Mouse (Mus musculus) gastrocnemius, postnatal 36 days (tissue): ENCODE results near the gene Atp8a2. TPM values are rescaled to one million over a fixed set of nuclear protein-coding genes. Genes with fewer than 3 reads are reported as not detected.
"Not testable (repeated sequence)": the region's sequence is repeated elsewhere in the genome, so short reads cannot be mapped to it uniquely, and the experiment has no call there.

Source experiments
- DNase-seq, 2 experiments: peaks; one replicate each; pipeline ENCODE4 v3.0.0; 2022
- intact Hi-C: fragments of 180-260 bp; cut with DNase I; formaldehyde crosslinking; loops from one replicate; pipeline ENCODE4 v1.15.1; 2025
- total RNA-seq, 2 experiments: library from RNA; stranded (reverse); gene quantifications; 2 replicates each; pipeline ENCODE4 v1.2.3; 2021

Gene Atp8a2
- total RNA-seq, 2 experiments from 2014 or later, result 0.61 to 1.0 TPM

- DNase-seq, result no peak
- intact Hi-C loops, result no loop called here
Observed at GRCm38 (mm10) chr14:59730043-59730390, 467.0 kb downstream of the Atp8a2 start.

- intact Hi-C loops, result loop anchor here (5.0 kb wide), 1 partner anchor 213 kb away; no protein-coding TSS in a partner anchor
- no peak for DNase-seq
Observed at GRCm38 (mm10) chr14:59729298-59730042, 467.5 kb downstream of the Atp8a2 start.

GRCm38 (mm10) chr14:59727016-59727415 lies 470.0 kb downstream of the Atp8a2 start:
- intact Hi-C loops, result loop anchor here (5.0 kb wide), 1 partner anchor 215 kb away; no protein-coding TSS in a partner anchor
- DNase-seq, result no peak

GRCm38 (mm10) chr14:59723163-59723562 lies 473.8 kb downstream of the Atp8a2 start:
- intact Hi-C loops, result no loop called here

GRCm38 (mm10) chr14:59721957-59722356 lies 475.0 kb downstream of the Atp8a2 start:
- peak in 1 of 2 experiments; percentile 32 for DNase-seq
- intact Hi-C loops, result no loop called here

More at GRCm38 (mm10) chr14:59723163-59723562, 473.8 kb downstream of the Atp8a2 start:
- no peak for DNase-seq

- peak in 1 of 2 experiments; percentile 29 for DNase-seq
- intact Hi-C loops, result no loop called here
Observed at GRCm38 (mm10) chr14:59721356-59721755, 475.6 kb downstream of the Atp8a2 start.

- intact Hi-C loops, result no loop called here
- DNase-seq, result no peak
Observed at GRCm38 (mm10) chr14:59720386-59720785, 476.6 kb downstream of the Atp8a2 start.

- DNase-seq, result not testable (repeated sequence)
- intact Hi-C loops, result loop anchor here (5.0 kb wide), 1 partner anchor 34 kb away; no protein-coding TSS in a partner anchor
Observed at GRCm38 (mm10) chr14:59716443-59717085, 480.4 kb downstream of the Atp8a2 start.

GRCm38 (mm10) chr14:59715695-59716442 lies 481.1 kb downstream of the Atp8a2 start:
- intact Hi-C loops, result loop anchor here (5.0 kb wide), 1 partner anchor 34 kb away; no protein-coding TSS in a partner anchor
- no peak for DNase-seq

- no peak for DNase-seq
- intact Hi-C loops, result no loop called here
Observed at GRCm38 (mm10) chr14:59709505-59710335, 487.3 kb downstream of the Atp8a2 start.

GRCm38 (mm10) chr14:59708009-59708408 lies 489.0 kb downstream of the Atp8a2 start:
- DNase-seq, result peak in 1 of 2 experiments; percentile 42
- intact Hi-C loops, result no loop called here

GRCm38 (mm10) chr14:59705326-59706058 lies 491.5 kb downstream of the Atp8a2 start:
- DNase-seq, result no peak
- intact Hi-C loops, result no loop called here

- DNase-seq, result peak in 1 of 2 experiments; percentile 12
- intact Hi-C loops, result no loop called here
Observed at GRCm38 (mm10) chr14:59701492-59701891, 495.5 kb downstream of the Atp8a2 start.

- no peak for DNase-seq
- intact Hi-C loops, result no loop called here
Observed at GRCm38 (mm10) chr14:59695160-59695559, 501.8 kb downstream of the Atp8a2 start.

- intact Hi-C loops, result no loop called here
- DNase-seq, result no peak
Observed at GRCm38 (mm10) chr14:59692164-59692563, 504.8 kb downstream of the Atp8a2 start.

- intact Hi-C loops, result no loop called here
Observed at GRCm38 (mm10) chr14:59691402-59691801, 505.6 kb downstream of the Atp8a2 start.

GRCm38 (mm10) chr14:59690954-59691353 lies 506.0 kb downstream of the Atp8a2 start:
- intact Hi-C loops, result no loop called here
- DNase-seq, result no peak

More at GRCm38 (mm10) chr14:59691402-59691801, 505.6 kb downstream of the Atp8a2 start:
- DNase-seq, result no peak

GRCm38 (mm10) chr14:59689596-59689995 lies 507.4 kb downstream of the Atp8a2 start:
- intact Hi-C loops, result no loop called here
- DNase-seq, result no peak

- intact Hi-C loops, result no loop called here
- DNase-seq, result no peak
Observed at GRCm38 (mm10) chr14:59686229-59686628, 510.8 kb downstream of the Atp8a2 start.
